Mouse (Mus musculus): ENCODE results near the gene Fam129c.

DNA sequence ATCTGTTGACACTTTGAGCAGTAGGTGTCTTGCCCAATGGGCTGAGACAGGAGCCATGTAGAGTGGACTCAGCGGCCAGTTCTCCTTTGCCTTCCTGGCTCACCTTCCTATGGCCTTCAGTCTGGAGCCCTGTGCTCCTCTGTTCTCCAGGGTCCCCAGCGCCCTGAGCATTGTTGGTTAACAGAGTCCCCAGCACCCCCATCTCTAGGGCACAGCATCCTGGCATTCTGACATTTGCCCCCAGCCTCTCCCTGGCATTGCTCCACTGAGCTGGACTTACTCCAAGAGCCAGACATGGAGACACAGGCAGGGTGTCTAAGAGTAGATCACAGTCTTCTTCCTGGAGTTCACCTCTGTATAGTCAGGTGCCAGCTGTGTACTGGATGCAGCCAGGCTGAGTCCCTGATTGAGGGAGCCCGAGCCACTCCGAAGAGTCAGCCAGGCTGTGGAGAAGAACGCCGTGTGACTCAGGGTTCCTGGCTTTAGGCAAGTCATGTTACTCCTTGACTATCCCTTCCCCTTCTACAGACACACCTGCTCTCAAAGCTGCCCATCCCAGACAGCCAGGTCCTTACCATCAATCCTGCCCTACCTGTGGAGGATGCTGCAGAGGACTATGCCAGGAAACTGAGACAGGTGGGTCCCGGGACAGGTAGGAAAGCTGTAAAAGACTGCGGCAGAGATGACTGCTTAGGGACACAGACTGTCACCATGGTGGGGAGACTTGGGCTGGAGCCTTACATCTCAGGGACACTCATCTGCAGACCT, 3.7 kb upstream of the Fam129c start:
- TF ChIP-seq CTCF (IDR thresholded peaks at IDR 0.05), result no peak
- TF ChIP-seq EP300 (IDR thresholded peaks at IDR 0.05), result no peak

Data from lung, postnatal 0 days (tissue).